Mouse (Mus musculus) splenic B cell, adult 2 months (primary cell): ENCODE results near the gene Scn5a.

Experiments used
- DNase-seq: peaks from one replicate; pipeline ENCODE4 v3.0.0-alpha.2; 2011; ENCODE audit warnings: low read depth, low spot score
- H3K27me3 ChIP-seq: 2 replicates; pipeline ENCODE4 v1.6.1; 2012; ENCODE audit warnings: mild to moderate bottlenecking, low read length, moderate library complexity, mixed read lengths; ENCODE audit not compliant: control insufficient read depth, poor library complexity, insufficient read depth, severe bottlenecking
- H3K36me3 ChIP-seq: 2 replicates; pipeline ENCODE4 v1.6.1; 2012; ENCODE audit warnings: mild to moderate bottlenecking, low read length, moderate library complexity, mixed read lengths; ENCODE audit not compliant: control insufficient read depth, poor library complexity, insufficient read depth, severe bottlenecking

The Scn5a gene

GRCm38 (mm10) chr9:119578636-119579438 is at the start of gene Scn5a:
Gene Scn5a, minus strand, starts transcription at chr9:119579016.
- no peaks in the 10 kb centered on the region for H3K36me3 ChIP-seq
- no peaks in the 10 kb centered on the region for H3K27me3 ChIP-seq
- DNase-seq = no peak

DNA sequence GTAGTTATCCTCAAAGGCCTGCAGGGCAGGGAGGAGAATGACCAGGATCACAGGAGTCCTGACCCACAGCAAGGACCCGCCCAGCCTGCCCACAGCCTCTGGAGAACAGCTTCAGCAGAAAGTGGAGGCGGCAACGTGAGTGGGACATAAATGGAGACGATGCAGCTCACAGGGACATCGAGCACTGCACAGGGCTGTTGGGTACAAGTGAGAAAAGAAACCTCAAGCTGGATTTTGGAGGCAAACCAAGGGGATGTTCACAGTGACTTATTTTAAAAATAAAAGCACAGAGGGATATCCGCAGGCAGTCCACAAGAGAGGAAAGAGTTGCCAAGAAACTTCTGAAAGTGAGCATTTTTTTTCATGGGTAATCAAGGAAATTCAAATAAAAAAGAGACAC is 48.4 kb upstream of the Scn5a start:
- Histone ChIP-seq H3K36me3 (no peaks in the 10 kb centered on the region), H3K27me3 (no peaks in the 10 kb centered on the region)

DNA sequence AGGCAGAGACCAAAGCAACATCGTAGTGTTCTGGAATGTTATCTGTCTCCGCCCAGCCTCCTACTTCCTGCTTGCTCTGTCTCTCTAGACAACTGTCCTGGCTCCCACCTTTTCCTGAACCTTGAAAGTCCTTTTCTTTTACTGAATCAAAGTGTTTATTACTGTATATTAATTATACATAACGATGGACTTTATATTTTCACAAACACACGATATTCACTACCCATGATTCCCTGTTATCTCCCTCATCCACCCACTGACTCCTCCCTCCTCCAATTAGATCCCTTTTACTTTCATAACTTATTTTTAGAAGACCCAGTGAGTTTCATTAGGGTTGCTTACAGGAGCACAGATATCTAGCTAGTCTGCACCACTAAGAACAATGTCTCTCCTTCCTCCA is 45.3 kb upstream of the Scn5a start:
- no peak for DNase-seq
- no peaks in the 10 kb centered on the region for H3K27me3 ChIP-seq
- H3K36me3 ChIP-seq = no peaks in the 10 kb centered on the region

More for the DNA sequence above, 48.4 kb upstream of the Scn5a start:
- DNase-seq = no peak

- H3K36me3 ChIP-seq = no peaks in the 10 kb centered on the region
- DNase-seq = no peak
- no peaks in the 10 kb centered on the region for H3K27me3 ChIP-seq
Measured at GRCm38 (mm10) chr9:119614798-119615197, 36.0 kb upstream of the Scn5a start.

GRCm38 (mm10) chr9:119610563-119611166 is 31.8 kb upstream of the Scn5a start:
- Histone ChIP-seq H3K27me3 (no peaks in the 10 kb centered on the region), H3K36me3 (no peaks in the 10 kb centered on the region)
- DNase-seq = no peak

- Histone ChIP-seq H3K36me3 (no peaks in the 10 kb centered on the region), H3K27me3 (no peaks in the 10 kb centered on the region)
- no peak for DNase-seq
Measured at GRCm38 (mm10) chr9:119606906-119607305, 28.1 kb upstream of the Scn5a start.

DNA sequence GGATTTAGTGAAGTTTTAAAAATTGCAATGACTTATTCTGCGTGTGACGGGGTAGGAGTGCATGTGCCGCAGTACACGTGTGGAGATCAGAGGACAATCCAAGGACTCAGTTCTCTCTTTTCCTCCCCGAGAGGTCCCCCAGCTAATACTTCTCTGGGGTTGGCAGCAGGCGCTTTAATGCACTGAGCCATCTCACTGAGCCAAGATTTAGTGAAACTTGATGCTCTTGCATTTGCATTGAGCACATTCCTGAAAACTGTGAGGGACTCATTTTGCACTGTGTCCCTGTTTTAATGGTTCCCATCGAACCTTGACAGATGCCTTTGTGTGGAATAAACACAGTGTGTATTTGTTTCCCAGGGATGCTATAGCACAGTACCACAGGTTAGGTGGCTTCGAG is 25.8 kb upstream of the Scn5a start:
- H3K36me3 ChIP-seq = no peaks in the 10 kb centered on the region
- H3K27me3 ChIP-seq = no peaks in the 10 kb centered on the region
- no peak for DNase-seq

DNA sequence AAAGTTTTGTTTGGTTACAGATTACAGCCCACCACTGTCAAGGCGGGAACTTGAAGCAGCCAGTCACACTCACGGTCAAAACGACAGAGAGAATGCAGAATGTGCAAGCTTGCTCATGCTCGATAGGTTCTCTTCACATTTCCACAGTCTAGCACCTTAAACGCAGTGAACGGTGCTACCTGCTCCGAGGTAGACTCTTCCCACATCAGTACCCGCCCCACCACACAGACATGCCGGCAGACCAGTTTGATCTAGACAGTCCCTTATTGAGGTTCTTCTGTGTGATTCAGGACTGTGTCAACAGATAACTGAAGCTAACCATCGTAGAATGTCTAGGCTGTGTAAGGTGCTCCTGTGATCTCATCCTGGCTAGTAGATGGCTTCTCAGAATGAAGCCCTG is 19.7 kb upstream of the Scn5a start:
- no peak for DNase-seq
- Histone ChIP-seq H3K36me3 (no peaks in the 10 kb centered on the region), H3K27me3 (no peaks in the 10 kb centered on the region)

DNA sequence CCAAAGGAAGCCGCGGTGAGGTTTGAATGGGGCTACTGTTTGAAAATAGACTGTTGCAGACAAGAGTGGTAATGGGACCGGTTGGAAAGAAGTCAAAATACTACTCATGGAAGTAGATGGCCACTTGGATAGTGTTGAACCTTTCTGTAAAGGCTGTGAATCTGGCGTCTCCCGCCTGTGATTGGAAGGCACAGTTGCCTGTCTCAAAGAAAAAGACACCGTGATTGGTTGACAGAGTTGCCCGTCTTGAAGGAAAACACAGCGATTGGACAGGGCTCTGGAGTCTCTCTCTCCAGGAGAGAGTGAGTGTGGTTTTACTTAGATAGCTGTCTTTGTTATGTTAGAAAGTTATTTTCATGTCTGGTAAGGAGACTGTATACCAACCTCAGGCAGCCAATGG is 18.5 kb upstream of the Scn5a start:
- H3K27me3 ChIP-seq = no peaks in the 10 kb centered on the region
- no peak for DNase-seq
- no peaks in the 10 kb centered on the region for H3K36me3 ChIP-seq

GRCm38 (mm10) chr9:119589592-119589991 is 10.8 kb upstream of the Scn5a start:
- Histone ChIP-seq H3K27me3 (no peaks in the 10 kb centered on the region), H3K36me3 (no peaks in the 10 kb centered on the region)
- DNase-seq = no peak

DNA sequence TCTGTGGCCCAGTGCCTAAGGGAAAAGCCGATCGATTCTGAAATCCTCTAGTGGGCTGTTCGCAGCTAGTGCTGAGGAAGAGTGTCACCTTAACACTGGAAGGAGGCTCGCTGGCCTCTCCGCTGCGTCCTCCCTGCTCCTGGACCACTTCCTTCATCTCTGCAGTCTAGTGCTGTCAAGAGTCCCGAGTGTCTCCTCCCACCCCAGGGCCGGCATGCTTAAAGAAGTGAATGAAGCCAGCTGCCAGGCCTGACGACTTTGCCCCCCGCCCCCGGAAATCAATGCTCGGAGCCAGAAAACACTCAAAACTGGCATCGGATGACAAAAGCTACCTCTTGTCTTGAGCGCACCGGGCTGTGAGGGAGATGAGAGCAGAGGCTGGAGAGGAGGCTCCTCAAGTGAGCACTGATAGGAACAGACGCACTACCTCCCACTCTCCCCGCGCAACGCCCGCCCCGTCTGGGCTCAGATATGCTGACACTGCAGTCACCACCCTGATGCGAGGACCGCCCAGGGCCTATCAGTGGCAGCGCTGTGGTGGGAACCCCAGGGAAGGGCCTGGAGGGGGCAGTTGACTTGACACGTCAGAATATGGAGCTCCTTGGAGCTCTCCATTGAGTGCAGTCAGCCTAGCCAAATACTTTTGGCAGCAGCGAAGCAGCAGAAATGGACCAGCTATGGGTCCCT is 10.1 kb upstream of the Scn5a start:
- Histone ChIP-seq H3K27me3 (no peaks in the 10 kb centered on the region), H3K36me3 (no peaks in the 10 kb centered on the region)
- no peak for DNase-seq

DNA sequence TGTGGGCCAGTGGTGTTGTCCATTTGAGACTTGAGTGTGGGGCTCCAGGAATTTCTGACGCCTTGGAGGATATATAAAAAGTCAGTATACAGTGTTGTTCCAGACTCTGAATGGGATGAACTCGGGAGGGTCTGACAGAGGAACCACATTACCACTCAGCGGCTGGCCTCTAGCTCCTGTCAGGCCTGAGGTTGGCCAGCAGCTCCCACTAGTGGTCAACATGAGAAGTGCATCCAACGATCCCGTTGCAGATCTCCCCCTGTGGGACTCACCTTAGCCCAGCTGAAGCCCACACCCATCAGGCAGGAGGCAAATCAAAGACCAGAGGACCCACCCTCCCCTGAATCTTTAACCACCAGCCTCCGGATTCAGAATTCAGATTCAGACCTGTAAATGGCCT is 1.9 kb upstream of the Scn5a start:
- H3K27me3 ChIP-seq = no peaks in the 10 kb centered on the region
- no peaks in the 10 kb centered on the region for H3K36me3 ChIP-seq
- DNase-seq = peak; percentile 64

- no peaks in the 10 kb centered on the region for H3K36me3 ChIP-seq
- H3K27me3 ChIP-seq = no peaks in the 10 kb centered on the region
- peak; percentile 4 for DNase-seq
Measured at GRCm38 (mm10) chr9:119580187-119580586, 1.4 kb upstream of the Scn5a start.

DNA sequence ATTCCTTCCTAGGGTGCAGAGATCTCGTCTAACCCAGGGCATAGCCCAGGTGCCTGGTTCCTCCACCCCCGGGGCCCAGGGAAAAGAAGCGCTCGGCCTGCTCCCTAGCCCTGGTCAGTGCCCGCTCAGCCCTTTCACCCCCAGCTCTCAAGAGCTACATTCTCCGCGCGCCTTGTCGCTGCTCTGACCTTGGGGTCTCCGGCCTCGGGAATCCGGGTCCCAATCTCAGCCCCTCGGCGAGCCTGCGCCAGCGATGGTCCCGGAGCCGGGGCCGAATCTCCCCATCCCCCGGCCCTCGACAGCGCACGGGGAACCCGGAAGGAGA is 543 bp downstream of the Scn5a start:
- no peak for DNase-seq
- Histone ChIP-seq H3K36me3 (no peaks in the 10 kb centered on the region), H3K27me3 (no peaks in the 10 kb centered on the region)

DNA sequence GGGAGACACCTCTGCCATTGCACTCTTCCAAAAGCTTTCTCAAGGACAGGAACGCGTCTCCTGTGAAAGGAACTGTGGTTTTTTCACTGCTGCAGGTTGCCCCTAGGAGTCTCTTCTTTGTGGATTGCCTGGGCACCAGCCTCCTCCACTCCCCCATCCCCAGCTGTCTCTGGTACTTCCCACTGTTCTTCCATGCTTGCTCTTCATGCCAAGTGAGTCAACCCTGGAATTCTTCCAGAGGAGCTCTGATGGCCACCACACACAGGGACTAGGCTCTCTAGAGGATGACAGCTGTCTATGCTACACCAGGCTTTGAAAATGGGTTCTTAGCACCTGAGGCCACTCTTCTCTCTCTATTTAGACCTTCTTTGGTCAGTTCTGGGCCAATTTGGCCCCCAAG is 1.8 kb downstream of the Scn5a start:
- DNase-seq = no peak
- H3K27me3 ChIP-seq = no peaks in the 10 kb centered on the region
- H3K36me3 ChIP-seq = no peaks in the 10 kb centered on the region
